Mouse (Mus musculus): ENCODE measurements around the gene Abraxas2.

The Abraxas2 gene

DNA sequence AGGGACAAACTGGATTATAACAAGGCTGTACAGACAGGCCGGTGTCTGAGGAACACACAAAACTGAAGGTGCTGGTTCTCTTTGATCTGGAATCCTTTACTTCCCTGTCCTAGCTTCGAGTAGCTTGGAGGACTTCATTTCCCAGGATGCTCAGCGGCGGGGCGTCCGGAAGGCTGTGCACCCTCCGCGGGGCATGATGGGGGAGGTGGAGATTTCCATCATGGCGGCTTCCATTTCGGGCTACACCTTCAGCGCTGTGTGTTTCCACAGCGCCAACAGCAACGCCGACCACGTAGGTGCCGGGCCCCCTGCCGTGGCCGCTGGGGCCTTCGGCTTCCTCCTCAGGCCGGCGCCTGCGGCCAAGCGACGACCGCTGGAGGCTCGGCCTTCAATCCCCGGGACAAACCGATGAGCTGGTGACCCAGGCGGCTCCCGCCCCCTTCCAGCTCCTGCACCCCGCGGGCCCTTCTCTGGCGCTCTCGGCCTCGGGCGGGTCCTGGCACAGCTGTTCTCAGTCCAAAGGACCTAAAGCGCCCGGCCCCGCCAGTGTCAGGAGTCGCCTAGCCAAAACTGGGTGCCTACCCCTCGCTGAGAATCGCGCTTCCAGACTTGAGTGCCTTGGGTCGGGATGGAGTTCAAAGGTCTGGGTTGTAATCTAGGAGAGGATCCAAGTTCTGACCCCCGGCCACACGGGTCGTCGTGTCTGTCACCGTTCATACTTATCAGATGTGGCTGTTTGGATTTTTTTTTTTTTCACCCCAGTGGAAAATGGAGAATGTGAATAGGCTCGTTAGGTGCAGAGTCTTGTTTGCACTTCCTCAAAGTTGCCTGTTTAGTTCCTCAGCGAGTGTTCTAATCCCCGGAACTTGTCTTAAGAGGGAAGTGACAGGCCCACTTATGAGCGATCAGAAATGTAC, at the start of gene Abraxas2:
Gene Abraxas2, plus strand, starts transcription at position 184 of the 917 bp plus-strand sequence.
- DNase-seq = peak; percentile 94

GRCm38 (mm10) chr7:132809721-132810120, 49.3 kb upstream of the Abraxas2 start:
- no peak for DNase-seq

- DNase-seq = peak; percentile 84
Observed at GRCm38 (mm10) chr7:132810368-132810767, 48.7 kb upstream of the Abraxas2 start.

GRCm38 (mm10) chr7:132810879-132811278, 48.1 kb upstream of the Abraxas2 start:
- DNase-seq = peak; percentile 93

- DNase-seq = peak; percentile 56
Observed at GRCm38 (mm10) chr7:132811716-132812618, 47.1 kb upstream of the Abraxas2 start.

DNA sequence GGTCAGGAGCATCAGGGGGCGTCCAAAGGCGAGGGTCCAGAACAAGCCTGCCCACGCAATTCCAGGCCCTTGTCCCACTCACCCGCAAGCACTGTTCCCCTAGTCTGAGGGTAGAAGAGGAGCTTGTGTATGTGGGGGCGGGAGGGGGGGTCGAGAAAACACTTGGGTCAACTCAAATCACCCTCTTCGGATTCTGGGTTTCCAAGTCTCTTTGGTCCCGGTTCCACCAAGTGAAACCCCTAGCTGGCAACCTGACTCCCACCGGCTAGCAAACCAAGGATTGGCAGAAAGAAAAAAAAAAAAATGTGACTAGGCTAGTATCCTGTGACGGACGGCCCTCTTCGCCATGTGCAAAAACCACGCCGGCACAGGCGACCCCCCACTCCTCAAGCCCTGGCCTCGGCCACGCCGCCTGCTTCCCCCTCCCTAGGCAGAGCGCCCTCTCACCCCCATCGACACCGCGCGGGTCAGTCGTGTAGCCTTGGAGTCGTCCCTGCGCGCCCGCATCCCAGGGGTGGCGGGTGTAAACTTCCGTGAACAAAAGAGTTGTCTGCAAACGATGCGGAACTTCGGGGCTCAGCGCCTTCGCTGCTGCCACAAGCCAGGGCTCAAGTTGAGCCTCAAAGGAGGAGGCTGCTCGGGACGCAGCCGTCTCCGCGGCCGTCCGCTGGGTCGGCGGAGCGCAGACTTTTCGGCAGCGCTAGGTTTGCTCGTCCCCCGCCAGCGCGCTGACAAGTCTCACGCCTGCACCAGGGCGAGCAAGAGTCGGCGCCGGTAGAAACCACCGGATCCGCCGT, 46.2 kb upstream of the Abraxas2 start:
- peak; percentile 51 for DNase-seq

DNA sequence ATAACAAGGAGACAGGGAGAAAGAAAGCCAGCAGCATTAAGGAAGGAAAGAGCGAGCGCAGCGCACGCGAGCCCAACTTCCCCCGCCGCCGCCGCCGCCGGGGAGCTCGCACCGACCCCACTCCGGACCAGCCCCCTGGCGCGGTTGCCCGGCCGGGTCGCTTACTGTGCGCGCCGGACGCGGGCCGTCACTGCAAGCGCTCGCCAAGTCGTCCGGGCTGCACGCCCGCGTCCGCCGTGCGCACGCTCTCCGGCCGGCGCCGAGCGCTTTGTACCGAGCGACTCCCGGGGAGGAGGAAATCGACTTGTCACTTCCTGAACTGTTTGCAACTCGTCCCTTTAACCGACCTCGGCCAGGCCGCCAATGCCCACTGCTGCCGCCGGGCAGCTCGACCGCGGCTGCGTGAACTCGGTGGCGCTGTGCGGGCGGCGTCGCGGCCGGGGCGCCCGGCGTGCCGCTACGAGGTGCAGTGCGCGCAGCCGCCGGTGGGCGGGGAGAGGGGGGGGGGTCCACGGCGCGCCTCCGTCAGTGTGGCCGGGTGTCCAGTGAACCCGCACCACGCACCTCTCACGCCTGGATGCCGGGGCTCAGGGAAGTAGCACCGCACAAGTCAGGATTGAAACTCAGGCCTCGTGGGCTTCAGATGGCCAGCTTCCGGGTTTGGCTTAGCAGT, 45.5 kb upstream of the Abraxas2 start, which contains the start of gene Fam53b:
Gene Fam53b, minus strand, starts transcription at position 471 of the 673 bp plus-strand sequence.
- peak; percentile 79 for DNase-seq

DNA sequence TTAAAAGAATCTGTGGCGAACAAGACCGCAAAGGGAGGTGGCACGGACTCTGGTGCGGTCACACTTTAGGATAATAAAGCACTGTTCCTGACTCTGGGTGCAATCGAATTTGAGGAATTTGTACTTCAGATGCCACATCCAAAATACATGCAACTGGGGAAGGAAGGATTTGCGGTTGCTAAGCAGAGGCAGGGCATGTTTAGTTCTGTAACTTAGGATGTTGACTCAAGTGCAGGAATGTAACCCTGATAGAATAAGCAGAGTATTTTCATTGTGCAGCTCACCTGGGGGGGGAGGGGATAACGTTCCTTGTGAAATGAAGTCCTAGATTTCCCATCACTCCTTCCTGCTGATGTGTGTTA, 45.0 kb upstream of the Abraxas2 start:
- no peak for DNase-seq

- DNase-seq = no peak
Observed at GRCm38 (mm10) chr7:132815081-132815480, 43.9 kb upstream of the Abraxas2 start.

- no peak for DNase-seq
Observed at GRCm38 (mm10) chr7:132816528-132816927, 42.5 kb upstream of the Abraxas2 start.

DNA sequence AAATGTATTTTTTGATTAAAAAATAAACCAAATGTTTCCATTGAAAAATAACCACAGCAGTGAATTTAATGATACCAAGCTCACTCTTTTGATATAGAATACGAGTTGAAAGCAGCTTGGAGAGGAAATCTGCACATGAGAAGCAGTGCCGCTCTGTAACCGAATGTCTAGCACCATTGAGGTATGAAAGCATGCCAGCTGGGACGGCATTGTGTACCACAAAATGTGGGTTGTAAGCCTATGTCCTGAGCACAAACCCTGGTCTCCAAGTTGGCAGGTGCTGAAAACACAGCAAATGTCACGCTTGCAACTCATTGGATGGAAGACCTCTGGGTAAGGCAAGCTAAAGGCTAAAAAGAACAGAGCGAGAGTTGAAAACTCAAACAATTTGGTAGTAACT, 42.0 kb upstream of the Abraxas2 start:
- DNase-seq = no peak

DNA sequence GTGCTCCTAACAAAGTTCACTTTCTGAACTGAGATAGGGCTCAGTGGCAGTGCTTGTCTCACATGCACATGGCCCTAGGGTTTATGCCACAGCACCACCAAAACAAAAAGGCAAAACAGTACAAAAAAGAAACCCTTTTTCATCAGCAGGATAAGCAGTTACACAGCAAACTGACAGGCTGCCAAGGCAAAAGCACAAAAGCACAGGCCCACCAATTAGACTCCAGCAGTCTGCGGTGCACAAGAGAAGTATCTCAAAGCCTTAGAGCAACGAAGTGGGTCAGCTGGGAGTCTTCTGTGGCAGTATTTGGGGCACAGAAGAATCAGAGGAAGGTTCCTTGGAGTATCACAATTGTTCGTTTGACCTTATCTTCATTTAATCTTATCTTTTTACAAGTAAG, 38.3 kb upstream of the Abraxas2 start:
- no peak for DNase-seq

DNA sequence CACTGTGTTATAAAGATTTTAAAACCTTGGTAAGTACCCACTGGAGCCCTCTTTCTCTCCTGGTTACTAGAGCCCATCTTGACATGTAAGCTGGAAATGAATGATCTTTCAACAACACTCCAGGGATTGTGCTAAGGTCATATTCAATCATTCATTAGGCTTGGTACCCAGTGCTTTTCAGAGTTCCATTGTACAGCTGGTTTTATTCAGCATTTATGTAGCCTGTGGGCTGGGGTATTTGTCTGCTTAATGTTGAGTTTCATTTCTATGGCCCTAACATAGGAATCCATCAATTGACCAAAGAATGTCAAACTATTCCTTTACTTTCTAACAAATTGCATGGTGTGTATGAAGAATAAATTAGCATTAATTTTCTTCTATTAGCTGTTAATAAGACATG, 35.2 kb upstream of the Abraxas2 start:
- no peak for DNase-seq

GRCm38 (mm10) chr7:132824346-132825022, 34.5 kb upstream of the Abraxas2 start:
- DNase-seq = no peak

GRCm38 (mm10) chr7:132830955-132831354, 28.1 kb upstream of the Abraxas2 start:
- DNase-seq = no peak

DNA sequence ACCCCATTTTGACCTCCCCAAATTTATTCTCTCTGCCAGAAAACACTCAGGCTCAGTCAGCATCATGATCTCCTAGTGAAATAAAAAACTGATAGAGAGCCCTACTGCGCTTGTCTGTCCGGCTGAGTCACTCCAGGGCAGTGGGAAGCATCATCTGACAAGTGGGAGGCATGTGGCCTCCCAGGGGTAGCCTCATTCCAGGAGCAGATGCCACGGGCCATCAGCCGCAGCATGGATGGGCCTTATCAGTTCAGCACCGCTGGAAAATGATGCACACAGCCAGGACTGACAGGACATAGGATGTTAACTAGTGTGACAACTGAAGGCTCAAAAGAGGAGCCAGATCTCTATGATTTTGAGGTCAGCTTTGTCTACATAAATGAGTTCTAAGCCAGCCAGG, 17.7 kb upstream of the Abraxas2 start:
- DNase-seq = no peak

GRCm38 (mm10) chr7:132842455-132842854, 16.6 kb upstream of the Abraxas2 start:
- DNase-seq = no peak

DNA sequence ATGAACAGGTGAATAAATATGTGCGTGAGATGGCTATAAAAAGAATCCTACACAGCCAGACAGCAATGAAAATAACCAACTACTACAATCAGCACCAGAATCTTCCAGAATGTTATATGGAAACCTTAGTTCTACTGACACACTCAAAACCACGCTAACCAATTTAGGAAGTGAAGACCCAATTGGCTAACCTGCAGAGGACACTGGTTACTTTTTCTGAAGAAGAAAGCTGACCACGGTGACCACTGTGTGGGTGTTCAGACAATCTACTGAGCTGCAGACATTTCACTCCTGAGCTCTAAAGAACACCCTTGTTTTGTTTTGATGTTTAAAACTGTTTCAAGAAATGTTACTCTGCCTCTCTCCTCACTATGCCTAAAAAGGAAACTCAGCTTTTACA, 15.9 kb upstream of the Abraxas2 start:
- no peak for DNase-seq

DNA sequence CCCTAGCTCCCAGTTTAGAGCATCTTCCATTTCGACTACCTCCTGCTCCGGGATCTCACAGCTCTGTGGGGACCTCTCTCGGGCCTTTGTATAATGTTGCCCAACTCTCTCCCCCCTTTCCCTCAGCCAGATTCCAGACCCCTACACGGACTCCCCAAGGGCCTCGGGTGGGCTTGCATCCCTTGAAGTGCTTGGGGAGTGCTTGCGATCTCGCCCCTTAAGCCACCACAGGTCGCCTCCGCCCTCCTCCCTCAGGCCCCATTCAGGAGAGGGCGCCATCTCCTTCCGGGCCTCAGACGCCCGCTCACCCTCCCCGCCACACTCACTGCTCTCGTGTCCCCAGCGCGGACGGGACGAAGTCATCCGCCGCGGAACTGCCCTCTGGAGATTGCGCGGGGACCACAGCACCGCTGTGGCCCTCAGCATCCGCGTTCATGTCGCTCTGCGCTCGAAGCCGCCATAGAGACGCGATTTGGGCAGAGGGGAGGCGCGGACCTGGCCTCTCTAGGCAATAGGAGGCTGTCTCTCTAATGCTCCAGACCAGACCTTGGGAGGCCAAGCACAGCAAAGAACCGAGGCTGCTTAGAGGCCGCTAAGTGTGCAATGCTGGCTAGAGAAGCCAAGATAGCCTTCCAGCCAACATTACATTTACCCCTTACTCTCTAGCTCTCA, 6.7 kb upstream of the Abraxas2 start, which contains the start of gene Eef1akmt2:
Gene Eef1akmt2, minus strand, starts transcription at position 501 of the 672 bp plus-strand sequence.
- DNase-seq = peak; percentile 85

- DNase-seq = no peak
Observed at GRCm38 (mm10) chr7:132853361-132853760, 5.7 kb upstream of the Abraxas2 start.

GRCm38 (mm10) chr7:132853946-132854345, 5.1 kb upstream of the Abraxas2 start:
- no peak for DNase-seq

All from right cerebral cortex, adult 18-20 months (tissue).